Mouse (Mus musculus) kidney, adult 11 months (tissue): ENCODE measurements around the gene Opn4.

Experiments used
- DNase-seq: peaks from one replicate; pipeline ENCODE4 v3.0.0; 2022

The Opn4 gene

DNA sequence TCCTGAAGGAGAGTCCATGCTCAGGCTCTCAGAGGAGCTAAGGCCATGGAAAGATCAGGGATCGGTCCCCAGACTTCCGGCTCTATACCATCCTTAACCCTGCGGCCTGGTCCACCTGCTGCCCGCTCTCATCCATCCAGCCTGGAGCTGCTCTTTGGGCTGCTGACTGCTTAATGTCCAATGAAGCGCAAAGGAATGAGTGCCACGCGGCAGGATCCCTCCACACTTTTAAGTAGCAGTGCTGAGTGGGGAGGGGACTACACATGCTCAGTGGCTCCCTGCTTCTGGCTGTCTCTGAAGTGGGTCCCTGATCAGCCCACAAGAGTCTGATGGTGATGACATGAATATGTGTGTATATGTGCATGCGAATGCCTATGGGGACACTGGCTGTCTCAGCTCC, at the start of gene Opn4:
Gene Opn4, minus strand, starts transcription at position 202 of the 400 bp plus-strand sequence.
- no peak for DNase-seq

GRCm38 (mm10) chr14:34647870-34648475, 48.0 kb upstream of the Opn4 start:
- DNase-seq: no peak

GRCm38 (mm10) chr14:34644140-34644539, 44.2 kb upstream of the Opn4 start:
- no peak for DNase-seq

- no peak for DNase-seq
Observed at GRCm38 (mm10) chr14:34635721-34636120, 35.8 kb upstream of the Opn4 start.

GRCm38 (mm10) chr14:34635192-34635591, 35.2 kb upstream of the Opn4 start:
- no peak for DNase-seq

GRCm38 (mm10) chr14:34632722-34633448, 32.9 kb upstream of the Opn4 start:
- DNase-seq: no peak

DNA sequence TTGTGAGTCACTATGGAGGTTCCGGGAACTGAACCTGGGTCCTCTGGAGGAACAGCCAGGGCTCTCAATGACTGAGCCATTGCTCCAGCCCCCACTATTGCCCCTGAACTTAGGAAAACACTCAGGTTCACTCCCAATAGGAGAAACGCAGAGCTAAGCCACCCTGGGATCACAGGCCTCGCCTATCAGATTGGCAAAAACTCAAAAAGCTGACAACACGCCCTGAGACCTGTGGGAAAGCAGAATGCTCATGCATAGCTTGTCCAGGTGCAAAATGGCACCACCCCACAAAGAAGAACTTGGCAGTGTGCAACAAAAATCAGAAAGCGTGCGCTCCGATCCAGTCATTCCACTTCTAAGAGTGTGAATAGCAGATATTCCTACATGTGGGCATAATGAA, 26.9 kb upstream of the Opn4 start:
- DNase-seq: no peak

DNA sequence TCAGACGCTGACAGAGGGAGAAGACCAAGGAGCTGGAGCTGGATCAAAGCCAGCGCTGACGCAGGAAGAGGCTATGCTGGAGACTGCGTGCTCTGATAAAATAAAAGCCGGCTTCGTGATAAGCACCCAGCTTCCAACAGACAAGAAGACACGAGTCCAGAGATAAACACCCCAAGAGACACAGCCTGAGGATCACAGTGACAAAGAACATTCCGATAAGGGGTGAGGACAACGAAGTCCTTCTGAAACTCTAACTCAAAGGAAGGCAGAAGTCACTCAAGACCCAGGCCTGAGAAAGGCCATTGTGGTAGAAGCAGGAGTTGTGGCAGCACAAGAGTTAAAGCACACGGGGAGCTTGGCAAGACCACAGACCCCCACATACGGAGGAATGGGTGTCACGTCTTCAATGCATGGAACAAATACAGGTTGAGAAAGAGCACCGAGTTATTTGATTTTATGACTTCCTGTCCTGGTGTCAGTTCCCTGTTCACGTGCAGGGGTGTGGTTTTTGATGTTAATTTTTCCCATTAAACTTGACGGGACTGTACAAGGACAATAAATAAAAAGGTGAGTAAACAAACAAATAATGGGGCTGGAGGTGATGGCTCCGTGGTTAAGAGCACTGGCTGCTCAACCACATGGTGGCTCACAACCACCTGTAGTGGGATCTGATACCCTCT, 23.7 kb upstream of the Opn4 start:
- DNase-seq: no peak

- no peak for DNase-seq
Observed at GRCm38 (mm10) chr14:34623074-34623473, 23.1 kb upstream of the Opn4 start.

- peak; percentile 33 for DNase-seq
Observed at GRCm38 (mm10) chr14:34620611-34621376, 20.9 kb upstream of the Opn4 start.

GRCm38 (mm10) chr14:34618808-34619207, 18.9 kb upstream of the Opn4 start:
- no peak for DNase-seq

GRCm38 (mm10) chr14:34616821-34617220, 16.9 kb upstream of the Opn4 start:
- peak; percentile 76 for DNase-seq

DNA sequence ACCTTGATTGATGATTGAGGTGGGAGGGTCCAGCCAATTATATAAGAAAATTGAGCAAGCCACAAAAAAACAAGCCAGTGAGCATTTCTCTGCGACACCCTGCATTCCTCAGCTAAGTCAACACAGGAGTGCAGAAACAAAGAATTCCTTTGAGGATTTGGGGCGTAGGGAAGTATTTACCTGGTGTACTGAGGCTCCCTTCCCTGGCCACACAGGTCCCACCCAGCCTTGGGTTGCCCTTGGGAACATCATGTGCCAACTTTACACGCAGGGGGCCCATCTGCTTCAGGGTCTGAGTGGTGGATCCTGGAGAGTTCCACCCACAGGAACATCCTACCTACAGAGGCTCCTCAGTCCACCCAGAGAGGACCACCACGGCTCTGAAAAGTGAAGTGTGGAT, 15.7 kb upstream of the Opn4 start:
- DNase-seq: no peak

- DNase-seq: peak; percentile 23
Observed at GRCm38 (mm10) chr14:34615082-34615481, 15.1 kb upstream of the Opn4 start.

DNA sequence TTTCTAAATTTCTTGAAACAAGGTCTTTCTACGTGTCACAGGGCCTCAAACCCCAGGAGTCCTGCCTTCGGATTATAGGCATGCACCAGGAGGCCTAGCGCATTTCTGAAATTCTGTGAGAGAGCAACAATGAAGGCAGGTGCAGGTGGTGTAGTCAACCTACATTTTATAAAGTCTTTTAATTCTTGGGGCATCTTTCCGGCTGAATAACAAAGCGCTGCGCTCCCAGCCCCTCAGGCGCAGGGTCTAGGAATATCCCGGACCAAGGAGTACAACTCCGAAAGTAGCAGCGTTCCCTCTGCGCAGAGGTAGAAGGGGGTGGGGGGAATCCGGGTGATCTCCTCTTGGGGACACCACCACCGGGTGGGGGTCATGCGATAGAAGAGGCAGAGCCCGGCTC, 14.6 kb upstream of the Opn4 start:
- no peak for DNase-seq

DNA sequence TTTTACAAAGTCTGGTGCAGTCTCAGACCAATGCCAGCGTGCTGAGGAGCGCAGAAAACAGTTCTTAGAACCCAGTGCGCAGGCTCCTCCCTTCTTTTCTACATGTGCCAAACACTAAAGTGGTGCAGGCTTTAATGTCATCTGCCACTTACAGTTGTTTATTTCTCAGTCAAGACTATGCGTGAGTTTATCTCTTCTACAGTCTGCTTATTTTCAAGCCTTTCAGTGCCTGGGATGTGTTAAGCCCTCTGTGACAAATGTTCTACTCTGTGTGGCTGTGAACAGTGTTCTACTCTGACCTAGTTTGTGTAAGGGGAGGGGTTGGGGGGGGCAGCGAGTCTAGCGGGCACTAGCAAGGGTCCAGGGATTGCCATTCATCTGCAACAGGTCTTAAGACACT, 13.6 kb upstream of the Opn4 start:
- no peak for DNase-seq

DNA sequence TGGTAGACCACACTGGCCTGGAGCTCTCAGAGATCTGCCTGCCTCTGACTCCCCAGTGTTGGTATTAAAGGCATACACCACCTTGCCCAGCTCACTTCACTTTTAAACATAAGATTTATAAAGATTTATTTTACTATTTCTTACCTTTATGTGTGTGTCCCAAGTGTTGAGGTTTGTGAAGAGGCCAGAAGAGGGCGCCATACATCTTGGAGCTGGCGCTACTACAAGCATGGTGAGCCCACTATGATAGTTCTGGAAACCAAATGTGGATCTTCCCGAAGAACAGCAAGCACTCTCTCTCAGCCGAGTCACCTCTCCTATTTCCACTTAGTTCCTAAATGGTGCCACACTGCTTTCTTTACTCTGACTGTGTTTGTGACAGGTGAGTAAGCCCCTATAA, 12.3 kb upstream of the Opn4 start:
- no peak for DNase-seq

- no peak for DNase-seq
Observed at GRCm38 (mm10) chr14:34611591-34611990, 11.6 kb upstream of the Opn4 start.

DNA sequence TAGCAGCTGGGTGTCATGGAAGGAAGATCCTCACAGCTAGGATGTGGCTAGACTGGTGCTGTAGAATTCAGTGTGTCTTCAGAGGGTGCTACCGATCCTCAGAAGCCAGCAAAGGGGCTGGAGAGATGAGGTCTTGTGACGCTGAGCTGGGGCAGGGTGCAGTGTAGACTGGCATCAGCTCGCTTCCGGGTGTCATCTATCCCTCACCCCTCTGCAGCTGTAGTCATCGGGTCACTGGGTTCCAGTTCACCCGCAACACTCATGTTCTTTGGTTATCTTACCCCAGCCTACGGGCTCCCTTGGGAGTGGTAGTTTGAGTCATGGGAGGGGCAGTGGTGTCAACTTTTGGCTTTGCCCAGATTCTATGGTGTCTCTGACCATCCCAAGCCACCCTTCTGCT, 2.0 kb upstream of the Opn4 start:
- no peak for DNase-seq

- no peak for DNase-seq
Observed at GRCm38 (mm10) chr14:34595596-34596255, 4.2 kb downstream of the Opn4 start.

GRCm38 (mm10) chr14:34591741-34592535, 8.0 kb downstream of the Opn4 start:
- no peak for DNase-seq
